Mouse (Mus musculus) frontal cortex, postnatal 36 days (tissue): ENCODE measurements around the gene Slco2b1.

Experiments
- DNase-seq, 2 experiments: peaks; one replicate each; pipeline ENCODE4 v3.0.0; 2022; ENCODE audit warnings: low spot score in 2 of 2

The Slco2b1 gene

DNA sequence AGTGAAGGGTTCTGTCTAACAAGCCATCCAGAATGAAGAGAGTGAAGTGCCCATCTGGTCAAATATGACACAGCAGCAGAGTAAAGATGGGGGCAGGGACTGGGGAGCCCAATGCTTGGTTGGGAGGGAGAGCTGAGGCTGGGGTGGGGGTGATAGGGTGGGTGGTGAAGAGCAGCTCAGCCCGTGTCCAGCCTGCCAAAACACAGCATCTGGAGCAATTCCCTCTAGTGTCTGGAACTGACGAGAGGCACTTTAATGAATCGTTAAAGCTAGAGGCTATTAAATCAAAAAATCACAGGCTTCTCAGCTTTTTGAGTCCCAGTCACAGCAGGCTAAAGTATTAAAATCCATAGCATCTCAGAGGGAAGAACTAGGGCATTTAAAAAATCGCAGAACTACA, 61.6 kb downstream of the Slco2b1 start:
- DNase-seq, result no peak

GRCm38 (mm10) chr7:99648623-99649022, 62.5 kb downstream of the Slco2b1 start:
- no peak for DNase-seq

- no peak for DNase-seq
Measured at GRCm38 (mm10) chr7:99644701-99645100, 66.4 kb downstream of the Slco2b1 start.

DNA sequence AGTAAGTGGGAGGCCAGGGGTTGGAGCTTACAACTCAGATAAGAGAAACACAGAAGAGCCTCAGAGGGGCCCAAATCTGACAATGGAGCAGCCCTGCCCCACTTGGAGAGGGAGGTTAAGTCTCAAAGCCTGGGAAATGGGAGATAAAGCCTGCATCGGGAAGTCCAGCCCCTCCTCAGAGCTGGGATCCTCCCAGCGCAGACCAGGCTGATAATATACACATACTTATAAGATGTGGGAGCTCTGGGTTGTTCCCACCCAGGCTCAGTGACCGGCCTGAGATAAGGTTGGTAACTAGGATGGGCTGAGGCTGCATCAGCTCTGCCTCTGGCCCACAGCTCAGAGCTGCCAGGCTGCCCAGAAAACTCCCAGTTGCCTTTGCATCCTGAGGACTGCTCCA, 69.1 kb downstream of the Slco2b1 start:
- no peak for DNase-seq

GRCm38 (mm10) chr7:99641245-99641644, 69.9 kb downstream of the Slco2b1 start:
- no peak for DNase-seq

DNA sequence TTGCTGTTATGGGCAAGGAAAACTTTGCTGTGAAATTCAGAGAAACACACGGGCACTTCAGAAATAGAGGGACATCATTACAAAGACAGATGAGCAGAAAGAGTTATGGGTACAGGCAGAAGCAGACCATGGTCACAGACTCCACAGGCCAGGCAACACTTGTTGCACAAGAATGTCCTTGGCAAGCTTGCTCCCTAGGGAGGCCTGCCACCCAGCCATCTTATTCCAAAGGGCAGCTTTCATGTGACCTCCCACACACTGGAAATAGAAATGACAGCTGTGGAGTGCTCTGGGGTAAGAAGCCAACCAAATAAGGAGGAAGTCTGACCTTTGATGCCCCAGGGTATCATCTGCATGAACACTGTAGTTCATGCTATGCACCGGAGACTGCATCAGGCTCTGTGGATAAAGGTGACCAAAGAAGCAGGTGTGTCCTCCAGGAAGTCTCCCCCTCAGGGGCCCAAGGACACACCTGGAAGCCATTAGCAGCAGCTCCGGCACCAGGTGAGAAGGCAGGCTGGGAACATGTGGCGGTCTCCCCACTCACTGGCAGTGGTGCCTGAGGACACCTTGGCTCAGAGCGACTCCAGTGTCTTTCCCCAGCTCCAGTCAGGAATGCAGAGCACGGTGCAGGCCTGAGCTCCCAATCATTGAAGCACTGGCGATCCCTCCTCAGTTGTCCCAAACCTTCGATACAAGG, 77.0 kb downstream of the Slco2b1 start:
- DNase-seq, result no peak

GRCm38 (mm10) chr7:99632286-99632685, 78.9 kb downstream of the Slco2b1 start:
- no peak for DNase-seq

DNA sequence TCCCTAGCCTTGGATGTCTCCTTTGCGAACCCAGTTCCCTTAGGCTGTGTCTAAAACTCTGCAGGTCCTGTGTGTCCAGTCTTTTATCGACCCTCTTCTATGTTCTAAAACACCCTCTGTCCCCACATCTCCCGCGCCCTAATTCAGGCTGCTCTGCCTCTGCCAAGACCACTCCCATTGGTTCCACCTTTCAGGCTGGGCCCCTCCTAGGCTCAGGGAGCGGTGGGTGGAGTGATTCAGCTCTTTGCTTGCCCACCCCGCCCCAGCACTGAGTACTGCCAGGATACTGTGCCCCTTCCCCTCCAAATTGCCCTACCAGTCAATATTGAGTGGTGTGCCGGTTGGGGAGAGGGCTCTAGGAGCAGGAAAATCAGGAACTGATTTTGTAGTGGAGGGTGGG, 83.8 kb downstream of the Slco2b1 start:
- no peak for DNase-seq

- DNase-seq, result peak in 1 of 2 experiments; percentile 28
Measured at GRCm38 (mm10) chr7:99626376-99627270, 84.5 kb downstream of the Slco2b1 start, which contains the start of gene Tpbgl. Tpbgl (minus strand) TSS chr7:99627103.

DNA sequence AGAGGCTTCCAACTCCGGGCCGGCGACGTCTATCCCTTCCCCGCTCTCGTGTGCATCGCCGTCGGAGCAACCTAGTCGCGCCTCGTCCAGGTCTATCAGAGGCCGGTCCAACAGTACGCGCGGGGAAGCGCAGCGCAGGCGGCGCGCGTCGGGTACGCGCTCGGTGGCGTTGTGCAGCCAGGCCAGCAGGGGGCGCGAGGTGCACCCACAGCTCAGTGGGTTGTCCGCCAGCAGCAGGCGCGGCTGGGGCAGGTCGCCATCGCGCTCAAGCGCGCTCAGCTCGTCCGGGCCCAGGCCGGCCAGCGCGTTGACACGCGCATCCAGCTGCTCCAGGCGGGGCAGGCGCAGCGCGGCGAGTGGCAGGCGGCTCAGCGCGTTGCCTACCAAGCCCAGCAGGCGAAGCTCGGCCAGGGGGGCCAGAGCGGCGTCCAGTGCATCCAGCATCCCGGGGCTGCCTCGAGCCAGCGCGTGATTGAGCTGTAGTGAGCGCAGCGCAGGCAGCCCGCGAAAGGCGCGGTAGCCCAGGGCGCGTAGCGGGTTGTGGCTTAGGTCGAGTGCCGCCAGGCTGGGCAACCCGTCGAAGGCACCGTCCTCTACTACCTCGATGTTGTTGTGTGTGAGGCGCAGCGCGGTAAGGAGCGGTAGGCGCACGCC, 85.3 kb downstream of the Slco2b1 start:
- DNase-seq, result peak; percentile 88 to 91

- peak; percentile 33 to 34 for DNase-seq
Measured at GRCm38 (mm10) chr7:99618860-99619259, 92.3 kb downstream of the Slco2b1 start.

GRCm38 (mm10) chr7:99618264-99618663, 92.9 kb downstream of the Slco2b1 start:
- no peak for DNase-seq
